Mouse (Mus musculus) thymus, postnatal 36 days (tissue): ENCODE data around the gene Bag1.
"Not testable (repeated sequence)": the region's sequence is repeated elsewhere in the genome, so short reads cannot be mapped to it uniquely, and the experiment has no call there.

Source experiments
- DNase-seq, 2 experiments: peaks; one replicate each; pipeline ENCODE4 v3.0.0; 2022; ENCODE audit warnings: mixed read lengths in 2 of 2

Gene Bag1

DNA sequence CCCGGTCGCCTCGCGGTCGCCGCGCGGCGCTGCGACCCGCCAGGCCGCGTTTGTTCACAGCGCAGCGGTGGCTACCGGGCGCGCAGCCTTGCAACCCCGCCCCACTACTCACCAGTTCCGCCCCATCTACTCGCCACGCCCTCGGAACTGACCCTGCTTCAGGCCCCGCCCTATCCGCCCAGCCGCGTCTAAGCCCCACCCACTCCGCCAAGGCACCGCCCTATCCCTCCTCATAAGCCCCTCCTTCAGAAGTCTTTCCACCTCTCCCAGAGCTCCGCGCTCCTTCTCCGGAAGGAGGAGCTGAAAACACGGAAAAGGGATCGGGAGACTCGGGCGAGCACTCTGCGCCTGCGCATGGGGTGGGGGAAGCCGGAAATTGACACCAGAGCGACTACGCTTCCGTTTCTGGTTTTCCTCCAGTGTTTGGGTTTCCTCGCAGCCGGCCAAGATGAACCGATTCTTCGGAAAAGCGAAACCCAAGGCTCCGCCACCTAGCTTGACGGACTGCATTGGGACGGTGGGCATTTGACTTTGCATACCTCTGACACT, at the start of gene Bag1, which contains the start of gene Chmp5:
Gene Bag1, minus strand, starts transcription at position 135 of the 549 bp plus-strand sequence.
Gene Chmp5, plus strand, starts transcription at position 248 of the 549 bp plus-strand sequence.
- DNase-seq = peak; percentile 99 to 100

DNA sequence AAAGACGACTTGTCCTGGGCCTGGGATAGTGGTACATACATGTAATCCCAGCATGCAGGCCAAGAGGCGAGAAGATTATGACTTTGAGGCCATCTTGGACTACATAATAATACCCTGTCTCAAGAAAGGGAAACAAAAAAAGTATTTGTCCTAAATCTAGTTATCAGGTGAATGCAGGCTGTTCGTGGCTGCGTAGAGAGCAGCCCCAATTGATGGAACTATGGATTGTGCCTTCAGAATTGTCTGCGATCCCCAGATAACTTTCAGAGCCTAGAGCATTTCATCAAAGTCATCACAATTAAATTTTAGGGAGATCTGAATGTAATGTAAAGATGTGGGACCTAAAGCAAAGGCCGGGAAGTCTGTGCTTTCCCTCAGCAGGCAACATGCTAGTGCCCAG, 48.2 kb upstream of the Bag1 start:
- no peak for DNase-seq

DNA sequence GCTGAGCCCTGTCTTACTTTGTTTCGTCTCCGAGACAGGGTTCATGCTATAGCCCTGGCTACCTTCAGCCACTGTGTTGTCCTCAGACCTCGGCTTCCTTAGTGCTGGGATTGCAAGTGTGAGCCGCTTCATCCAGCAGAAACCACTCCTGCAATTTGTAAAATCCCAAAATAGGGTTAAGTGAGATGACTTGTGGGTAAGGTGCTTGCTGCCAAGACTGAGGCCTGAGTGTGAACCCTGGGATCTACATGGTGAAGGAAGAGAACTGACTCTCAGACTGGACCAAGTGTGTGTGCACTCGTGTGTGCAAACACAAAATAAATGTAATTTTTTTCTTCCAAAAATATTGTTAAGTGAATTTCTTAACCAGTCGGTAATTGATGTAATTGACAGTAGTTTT, 41.5 kb upstream of the Bag1 start:
- DNase-seq = no peak

DNA sequence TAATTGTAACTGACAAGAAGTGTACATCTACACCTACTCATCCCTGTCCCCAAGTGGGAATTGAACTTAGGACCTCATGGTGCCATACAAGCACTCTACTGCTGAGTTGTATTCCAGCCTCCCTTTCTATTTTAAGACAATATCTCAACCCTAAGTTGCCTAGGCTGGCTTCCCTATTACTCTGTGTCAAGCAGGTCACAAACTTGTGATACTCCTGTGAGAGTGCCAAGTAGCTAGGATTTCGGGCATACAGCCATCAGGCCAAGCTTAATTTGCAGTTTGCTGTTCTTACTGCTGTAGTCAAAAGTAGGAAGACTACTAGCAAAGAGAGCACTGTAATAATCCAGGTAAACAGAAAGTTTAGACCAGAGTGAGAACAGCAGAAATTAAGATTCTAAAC, 35.6 kb upstream of the Bag1 start:
- DNase-seq = no peak

DNA sequence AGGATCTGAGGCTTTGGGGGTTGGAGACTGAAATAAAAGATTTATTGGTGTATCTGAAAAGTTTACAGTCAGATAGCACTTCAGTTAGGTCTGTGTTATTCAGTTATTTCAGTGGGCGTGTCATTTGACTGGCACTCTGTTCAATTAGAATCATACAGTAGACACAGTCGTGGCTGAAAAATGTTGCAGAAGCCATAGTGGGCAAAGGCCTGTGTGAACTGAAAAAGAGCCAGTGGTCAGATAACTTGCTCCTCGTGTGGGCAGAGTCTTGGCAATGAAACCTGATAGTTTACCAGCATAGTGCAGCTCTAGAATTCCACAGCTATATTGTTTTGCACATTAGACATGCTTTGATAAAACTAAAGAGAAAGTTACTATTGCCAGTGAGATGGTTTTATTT, 34.4 kb upstream of the Bag1 start:
- DNase-seq = no peak

DNA sequence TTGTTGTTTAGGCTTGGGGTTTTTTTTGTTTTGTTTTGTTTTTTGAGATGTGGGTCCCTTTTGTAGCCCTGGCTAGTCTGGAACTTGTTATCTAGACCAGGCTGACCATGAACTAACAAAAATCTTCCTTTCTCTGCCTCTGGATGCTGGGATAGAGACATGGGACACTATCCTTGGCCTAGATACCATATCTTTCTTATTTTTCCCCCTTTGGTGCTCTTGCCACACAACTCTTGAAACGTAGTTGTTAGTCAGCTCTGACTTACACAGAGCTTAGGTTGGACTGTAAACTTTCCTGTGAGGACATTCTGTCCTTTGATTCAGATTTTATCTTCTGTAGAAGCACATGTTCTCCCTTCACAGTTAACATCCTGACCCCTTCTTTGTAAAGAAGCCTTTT, 31.3 kb upstream of the Bag1 start:
- DNase-seq = no peak

DNA sequence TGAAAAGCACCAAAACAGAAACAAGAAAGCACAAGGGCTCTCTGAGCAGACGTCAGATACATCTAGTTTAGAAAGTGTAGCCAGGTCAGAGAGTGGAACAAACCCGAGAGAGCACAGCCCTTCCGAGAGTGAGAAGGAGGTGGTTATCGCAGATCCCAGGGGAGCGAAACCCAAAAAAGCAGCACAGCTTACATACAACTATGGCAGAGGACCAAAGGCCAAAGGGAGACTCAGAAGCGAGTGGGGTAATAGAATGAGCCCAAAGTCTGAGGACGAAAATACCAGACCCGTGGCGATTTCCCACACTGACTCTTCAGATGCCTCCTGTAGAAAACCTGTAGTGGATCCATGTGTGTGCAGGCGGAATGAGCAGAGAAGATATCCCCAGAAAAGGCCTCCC, 28.6 kb upstream of the Bag1 start:
- no peak for DNase-seq

DNA sequence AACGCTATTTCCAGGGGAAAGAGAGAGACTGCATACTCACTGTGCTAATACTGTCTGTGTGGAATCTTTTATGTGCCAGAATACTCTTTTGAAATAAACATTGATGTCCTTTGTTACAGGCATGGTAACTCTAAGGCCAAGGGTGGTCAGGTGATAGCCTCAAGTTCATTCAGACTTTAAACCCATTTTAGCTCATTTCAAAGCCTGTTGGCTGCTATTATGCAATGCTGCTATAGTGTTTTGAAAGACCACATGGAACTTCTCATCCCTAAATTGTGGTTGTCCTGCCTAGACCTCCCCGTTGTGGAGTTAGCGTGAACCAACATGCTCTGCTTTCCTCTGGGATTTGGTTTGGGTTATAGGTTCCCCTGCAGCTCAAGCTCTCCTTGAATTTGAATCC, 27.6 kb upstream of the Bag1 start:
- no peak for DNase-seq

DNA sequence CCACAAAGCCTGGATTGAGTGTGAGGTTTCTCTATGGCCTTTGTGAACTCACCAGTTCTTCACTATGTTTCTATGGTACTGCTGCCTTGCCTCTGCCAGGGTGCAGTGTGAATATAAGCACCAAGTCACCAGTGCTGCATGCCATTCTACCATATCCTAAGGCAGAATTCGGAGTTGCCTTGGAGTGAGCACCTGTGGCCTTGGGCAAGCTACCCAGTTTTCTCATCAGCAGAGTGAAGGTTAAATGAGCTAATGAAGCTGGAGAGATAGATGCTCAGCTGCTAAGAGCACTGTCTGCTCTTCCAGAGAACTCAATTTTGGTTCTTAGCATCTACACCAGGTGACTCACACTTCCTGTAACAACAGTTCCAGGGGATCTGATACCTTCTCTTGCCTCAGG, 25.9 kb upstream of the Bag1 start:
- no peak for DNase-seq

DNA sequence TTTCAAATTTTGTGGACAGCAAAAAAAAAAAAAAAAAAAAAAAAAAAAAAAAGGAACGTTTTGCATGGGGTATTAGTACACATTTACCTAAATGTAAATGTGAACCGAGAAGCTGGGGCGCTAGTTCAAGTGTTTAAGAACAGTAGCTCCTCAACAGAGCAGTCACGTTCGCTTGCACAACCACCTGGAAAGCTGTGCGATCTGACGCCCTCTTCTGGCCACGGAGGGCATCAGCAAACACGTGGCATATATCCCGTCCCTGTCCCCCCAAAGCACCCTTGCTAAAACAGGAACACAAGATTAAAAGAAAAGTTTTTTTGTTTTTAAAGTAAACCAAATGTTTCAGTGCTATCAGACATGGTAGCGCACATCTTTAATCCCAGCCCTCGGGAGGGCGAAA, 23.6 kb upstream of the Bag1 start:
- peak; percentile 28 to 42 for DNase-seq

DNA sequence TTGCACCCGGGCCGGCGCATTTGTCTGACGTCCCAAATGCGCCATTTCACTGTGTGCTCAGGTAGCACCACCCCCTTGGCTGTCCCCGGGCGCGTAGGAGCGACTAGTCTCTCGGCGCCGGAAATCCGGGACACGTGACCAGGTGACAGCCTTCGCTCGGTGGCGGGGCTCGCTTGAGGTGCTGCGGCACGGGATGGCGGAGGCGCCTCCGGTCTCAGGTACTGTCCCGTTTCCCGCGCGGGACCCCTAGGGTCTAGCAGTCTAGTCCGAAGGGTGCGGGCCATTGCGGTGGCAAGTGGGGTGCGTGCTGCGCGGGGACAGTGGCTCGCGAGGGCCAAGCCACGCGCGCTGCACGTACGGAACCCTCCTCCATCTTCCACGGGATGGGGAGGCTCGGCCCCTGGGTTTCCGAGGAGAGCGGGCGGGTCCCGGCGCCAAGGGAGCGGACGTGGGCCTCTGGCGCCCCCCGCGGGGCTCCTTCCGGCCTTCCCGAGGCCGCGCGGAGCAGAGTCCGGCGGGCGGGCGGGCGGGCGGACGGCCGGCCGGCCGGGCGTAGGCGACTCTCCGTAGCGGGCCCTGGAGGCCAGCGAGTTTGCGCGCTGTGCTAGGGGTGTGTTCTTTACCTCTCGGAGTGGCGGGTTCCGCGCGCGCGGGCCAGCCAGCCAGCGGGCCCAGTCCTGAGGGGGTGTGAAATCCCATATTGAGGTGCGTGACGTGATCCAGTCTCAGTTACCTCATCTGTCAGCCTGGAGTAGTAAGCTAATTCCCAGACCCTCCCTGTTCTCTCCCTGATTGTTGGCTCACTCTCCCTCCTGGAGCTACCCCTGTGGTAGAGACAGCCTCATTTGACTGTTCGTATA, 23.0 kb upstream of the Bag1 start, which contains the start of gene Nfx1:
Gene Nfx1, plus strand, starts transcription at position 65 of the 860 bp plus-strand sequence.
- peak; percentile 92 to 95 for DNase-seq

DNA sequence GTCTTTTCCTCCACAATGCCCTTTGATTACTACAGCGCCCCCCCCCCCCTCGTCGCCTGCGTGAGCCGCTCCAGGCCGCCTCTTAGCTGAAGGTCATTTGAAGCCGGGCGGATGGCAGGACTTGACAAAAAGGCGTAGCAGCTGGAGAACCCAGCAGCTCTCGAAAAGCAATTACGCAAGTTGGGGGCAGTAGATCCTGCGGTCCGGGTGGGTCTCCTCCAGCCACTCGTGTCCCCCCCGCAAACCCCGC, 22.4 kb upstream of the Bag1 start:
- DNase-seq = no peak

DNA sequence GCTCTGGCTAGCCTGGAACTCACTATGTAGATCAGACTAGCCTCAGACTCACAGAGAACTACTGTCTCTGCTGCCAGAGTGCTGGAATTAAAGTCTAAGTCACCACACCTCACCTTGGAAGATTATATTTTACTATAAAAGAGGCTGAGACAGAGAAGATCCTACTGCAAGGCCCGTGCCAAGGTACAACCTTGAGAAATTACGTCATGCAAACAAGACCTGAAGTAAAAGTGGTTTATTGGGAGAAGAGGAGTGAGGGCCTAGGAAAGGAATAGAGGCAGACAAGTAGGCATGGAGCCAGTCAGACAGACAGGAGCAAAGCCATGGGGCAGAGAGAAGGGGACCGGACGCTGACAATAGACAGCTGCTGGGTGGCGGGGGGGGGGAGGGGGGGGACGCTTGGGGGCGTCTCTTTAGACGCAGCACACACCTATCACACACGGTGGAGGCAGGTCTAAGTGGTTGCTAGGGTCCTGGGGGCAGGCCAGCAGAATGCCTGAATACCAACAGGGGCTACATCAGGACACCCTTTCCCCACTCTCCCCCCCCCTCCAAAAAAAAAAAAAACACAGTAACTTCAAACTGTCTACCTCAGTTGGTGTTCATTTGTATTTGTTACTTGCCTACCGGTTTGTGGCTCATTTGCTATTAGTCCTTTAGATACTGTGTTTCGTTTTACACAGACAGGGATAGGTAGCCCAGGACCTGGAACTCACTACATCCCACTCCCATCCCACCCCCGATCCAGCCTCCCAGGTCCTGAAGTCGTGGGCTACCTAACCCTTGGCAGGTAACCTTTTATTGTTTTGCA, 21.9 kb upstream of the Bag1 start:
- DNase-seq = no peak

DNA sequence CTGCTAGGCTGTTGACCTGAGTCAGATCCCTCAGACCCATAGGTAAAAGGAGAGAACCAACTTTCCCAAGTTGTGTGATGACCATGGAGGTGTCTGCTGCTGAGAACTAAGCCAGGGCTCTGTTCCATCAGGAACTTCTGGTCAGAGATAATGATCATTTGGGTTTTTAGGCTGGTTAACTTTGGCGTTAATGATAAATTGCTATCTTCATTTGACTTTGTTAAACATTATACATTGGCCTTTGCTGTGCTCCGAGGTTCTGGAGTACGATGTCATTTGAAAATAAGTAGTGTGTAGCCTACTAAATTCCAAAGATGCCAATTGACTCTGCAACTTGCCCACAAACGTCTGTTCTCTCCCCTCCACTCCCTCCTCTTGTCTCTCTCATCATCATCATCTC, 21.1 kb upstream of the Bag1 start:
- no peak for DNase-seq

DNA sequence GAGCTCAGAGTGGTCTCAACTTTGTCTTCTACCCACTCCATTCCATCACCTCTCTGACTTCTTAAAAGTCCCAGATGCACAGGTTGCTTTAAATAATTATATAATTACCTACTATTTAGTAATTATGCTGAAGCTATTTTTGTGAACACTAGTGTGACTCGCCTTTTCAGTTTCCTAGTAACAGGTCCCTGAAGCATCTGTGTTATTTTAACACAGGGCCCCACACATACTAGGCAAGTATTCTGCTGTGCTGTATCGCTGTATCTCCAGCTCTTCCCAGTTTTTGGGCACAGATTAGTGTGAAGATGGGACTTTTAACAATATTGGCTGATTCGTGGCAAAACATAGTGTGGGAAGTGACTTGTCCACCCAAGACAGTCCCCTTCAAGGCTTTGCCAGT, 15.4 kb upstream of the Bag1 start:
- DNase-seq = no peak

DNA sequence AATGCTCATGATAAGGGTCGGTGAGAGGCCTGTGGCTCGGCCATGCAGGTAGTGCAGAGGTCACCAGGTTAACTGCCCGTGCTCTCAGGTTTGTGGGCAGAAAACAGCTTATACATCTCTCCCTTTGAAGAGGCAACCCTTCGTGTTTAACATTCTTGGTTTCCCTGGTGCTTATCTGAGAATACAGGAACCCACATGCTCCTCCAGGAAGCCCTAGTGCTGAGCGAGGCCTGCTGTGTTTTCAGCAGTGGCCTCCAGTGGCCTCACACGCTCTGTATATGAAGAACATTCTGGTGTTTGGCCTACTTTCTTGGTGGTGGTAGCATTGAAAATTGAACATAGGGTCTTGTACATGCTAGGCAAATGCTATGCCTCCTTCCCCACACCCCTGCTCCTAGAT, 7.8 kb upstream of the Bag1 start:
- no peak for DNase-seq

DNA sequence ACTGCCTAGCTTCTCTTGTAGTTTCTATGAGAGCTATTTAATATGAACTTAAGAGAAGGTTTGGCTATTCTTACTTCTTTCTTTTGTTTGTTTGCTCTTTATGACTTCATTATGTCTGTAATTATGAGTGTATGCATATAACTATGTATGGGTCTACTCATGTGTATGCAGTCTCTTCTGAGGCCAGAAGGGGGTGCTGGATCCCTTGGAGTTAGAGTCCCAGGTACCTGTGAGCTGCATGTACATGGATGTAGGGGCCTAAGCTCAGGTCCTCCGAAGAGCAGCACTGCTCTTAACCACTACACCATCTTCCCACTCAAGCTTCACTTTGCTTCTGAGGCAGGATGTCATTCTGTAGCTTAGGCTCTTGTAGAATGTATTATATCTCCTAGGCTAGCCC, 5.4 kb upstream of the Bag1 start:
- peak in 1 of 2 experiments; percentile 18 for DNase-seq

DNA sequence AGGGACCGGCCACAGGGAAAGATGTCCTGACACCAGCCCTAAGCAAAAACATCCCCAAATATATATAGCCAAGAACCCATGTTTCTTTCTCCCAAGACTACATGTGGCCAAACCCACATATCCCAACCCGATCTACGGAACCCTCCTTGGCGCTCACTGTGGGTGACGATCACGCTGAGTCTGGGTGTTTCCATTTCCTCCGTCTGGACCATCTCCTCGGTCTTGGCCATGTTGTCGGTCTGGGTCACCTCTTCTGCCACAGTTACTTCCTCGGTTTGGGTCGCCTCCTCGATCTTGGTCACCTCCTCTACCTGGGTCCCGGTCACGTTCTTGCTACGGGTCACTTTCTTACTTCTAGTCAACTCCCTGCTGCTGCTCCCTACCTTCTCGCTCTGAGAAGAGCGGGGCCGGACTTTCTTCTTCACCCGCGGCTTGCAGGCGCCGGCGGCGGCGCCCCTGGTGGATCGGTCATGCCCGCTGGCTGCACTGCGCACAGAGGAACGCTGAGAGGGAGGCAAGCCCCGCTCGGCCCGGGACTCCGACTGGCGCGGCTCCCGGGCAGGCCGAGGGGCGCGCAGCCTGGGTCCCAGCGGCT, 432 bp downstream of the Bag1 start:
- no peak for DNase-seq

DNA sequence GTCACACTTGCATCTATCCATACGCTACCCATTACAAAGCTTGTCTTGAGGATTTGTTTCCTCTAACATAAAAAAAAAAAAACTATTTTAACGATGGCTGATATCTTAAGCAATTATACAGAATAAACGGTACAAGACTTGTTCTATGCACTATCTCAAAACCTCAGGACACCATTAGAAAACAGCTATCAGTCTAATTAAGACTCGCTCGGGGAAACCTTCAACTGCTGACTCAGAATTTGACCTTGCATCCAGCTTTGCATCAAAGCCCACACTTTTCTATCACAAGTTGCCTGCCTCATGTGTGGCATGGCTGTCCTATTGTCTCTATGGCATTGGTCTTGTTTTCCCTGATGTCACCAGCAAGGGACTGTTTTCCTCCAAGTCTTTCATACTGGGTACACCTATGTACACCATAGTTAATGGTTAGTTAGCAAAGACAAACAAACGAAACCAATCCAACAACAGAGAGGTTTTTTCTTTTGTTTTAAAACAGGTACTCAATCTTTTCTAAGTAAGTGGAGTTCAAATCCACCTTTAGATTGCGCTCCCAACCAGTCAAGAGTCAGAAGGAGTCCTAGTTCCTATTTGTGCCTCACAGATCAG, 1.5 kb downstream of the Bag1 start:
- no peak for DNase-seq

DNA sequence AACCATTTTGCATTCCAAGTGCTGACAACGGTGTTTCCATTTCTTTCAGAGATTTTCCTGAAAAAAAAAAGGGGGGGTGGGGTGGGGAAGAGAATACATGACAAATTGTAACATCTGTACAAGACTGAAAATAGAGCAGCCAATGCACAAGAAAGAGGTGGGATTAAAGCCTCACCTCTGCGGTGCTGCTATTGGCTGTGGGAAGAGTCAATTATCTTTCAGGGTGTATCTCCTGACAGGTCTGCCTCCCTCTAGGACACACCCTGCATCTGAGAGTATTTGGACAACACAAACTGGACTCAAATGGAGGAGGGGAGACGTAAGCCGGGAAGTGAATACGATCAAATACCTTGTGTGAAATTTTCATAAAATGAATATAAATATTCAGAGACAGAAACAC, 4.4 kb downstream of the Bag1 start:
- DNase-seq = no peak

DNA sequence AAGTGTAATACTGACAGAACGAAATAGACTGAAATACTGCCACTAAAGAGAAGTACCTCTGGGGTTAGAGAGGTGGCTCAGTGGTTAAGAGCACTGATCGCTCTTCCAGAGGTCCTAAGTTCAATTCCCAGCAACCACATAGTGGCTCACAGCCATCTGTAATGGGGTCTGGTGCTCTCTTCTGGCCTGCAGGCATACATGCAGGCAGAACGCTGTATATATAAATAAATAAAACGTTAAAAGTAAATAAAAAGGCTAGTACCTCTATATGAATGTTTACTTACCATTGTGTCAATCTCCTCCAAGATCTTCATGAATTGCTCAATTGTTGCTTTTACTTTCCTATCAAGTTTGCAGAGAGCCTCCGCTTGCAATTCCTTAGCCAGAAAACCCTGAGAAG, 9.3 kb downstream of the Bag1 start:
- no peak for DNase-seq

DNA sequence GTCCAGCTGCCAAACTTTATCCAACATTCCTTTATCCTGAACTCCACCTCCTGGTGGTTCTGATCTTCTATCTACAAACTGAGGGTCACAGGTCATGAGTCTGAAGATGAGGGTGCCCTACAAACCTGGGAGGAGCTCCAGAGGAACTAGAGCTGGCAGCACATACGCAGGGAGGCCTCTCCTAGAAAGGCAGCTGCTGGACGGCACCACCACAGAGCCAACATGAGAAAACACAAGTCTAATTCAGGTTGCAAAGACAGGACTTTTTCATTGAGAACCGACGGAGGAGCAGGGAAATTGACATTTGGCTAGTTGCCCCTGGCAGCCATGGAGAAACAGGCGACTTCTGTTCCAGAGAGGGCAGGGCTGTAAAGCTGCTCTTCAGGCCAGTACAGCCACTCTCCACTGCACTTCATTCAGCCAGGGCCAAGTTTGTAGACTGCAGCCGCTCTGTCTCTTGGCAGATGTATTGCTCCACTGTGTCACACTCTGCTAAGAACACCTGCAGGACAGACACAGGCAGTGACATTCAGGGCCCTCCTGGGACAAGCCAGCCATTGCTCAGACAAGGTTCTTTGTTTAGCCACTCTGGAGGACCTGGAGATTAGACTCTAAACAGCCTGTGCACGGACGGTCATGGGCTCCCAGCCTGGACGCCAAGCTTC, 11.8 kb downstream of the Bag1 start:
- DNase-seq = no peak

DNA sequence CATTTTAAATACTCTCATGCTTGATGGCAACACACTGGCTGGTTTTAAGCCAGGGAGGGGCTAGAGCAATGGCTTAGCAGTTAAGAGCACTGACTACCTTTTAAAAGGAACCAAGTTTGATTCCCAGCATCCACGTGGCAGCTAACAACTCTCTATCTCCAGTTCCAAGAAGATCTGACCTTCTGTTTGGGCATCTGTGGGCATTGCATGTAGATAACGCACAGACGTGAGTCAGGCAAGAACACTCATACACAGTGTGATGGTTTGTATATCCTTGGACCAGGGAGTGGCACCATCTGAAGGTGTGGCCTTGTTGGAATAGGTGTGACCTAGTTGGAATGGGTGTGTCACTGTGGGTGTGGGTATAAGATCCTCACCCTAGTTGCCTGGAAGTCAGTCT, 13.7 kb downstream of the Bag1 start:
- DNase-seq = not testable (repeated sequence)
